Mouse (Mus musculus): ENCODE measurements around the gene Il33. TPM values are rescaled to one million over a fixed set of nuclear protein-coding genes. Genes with fewer than 3 reads are reported as not detected.

Il33 gene
- polyA plus RNA-seq, 1 experiment from 2014 or later: 0.38 TPM

Other genes with a start within 250 kb of the Il33 start
- not detected in 2 replicates for gene Mlana, start 227.3 kb upstream of the Il33 start, polyA plus RNA-seq (2016; fragmentation: Nextera tagmentation; extraction: Ambion mirVana)
- gene 9930021J03Rik, start 119.1 kb upstream of the Il33 start, polyA plus RNA-seq (2016; fragmentation: Nextera tagmentation; extraction: Ambion mirVana): 8.1 and 9.1 TPM in 2 replicates
- gene Ranbp6, start 112.1 kb upstream of the Il33 start, polyA plus RNA-seq (2016; fragmentation: Nextera tagmentation; extraction: Ambion mirVana): 43.5 and 46.6 TPM in 2 replicates
- not detected in 2 replicates for gene Trpd52l3, start 78.7 kb downstream of the Il33 start, polyA plus RNA-seq (2016; fragmentation: Nextera tagmentation; extraction: Ambion mirVana)
- 88.1 and 92.8 TPM in 2 replicates for gene Uhrf2, start 105.4 kb downstream of the Il33 start, polyA plus RNA-seq (2016; fragmentation: Nextera tagmentation; extraction: Ambion mirVana)

All from midbrain, embryonic 12.5 days (tissue).